Mouse (Mus musculus) olfactory bulb, adult 2 months (tissue): ENCODE results near the gene Arfgap2. TPM values are rescaled to one million over a fixed set of nuclear protein-coding genes. Genes with fewer than 3 reads are reported as not detected.

Experiments used
- H3K27ac ChIP-seq: fragments of 200-500 bp; 2 replicates; pipeline ENCODE4 v1.5.1; 2012; ENCODE audit warnings: low read depth, low read length; ENCODE audit not compliant: insufficient read depth
- H3K4me1 ChIP-seq: fragments of 200-500 bp; 2 replicates; pipeline ENCODE4 v1.6.1; 2012; ENCODE audit warnings: low read length; ENCODE audit not compliant: control insufficient read depth, insufficient read depth
- H3K4me3 ChIP-seq: fragments of 200-500 bp; 2 replicates; pipeline ENCODE4 v1.5.1; 2012; ENCODE audit warnings: mild to moderate bottlenecking, low read depth, low read length, moderate library complexity; ENCODE audit not compliant: insufficient read depth
- CTCF ChIP-seq: fragments of 200-500 bp; IDR thresholded peaks from 2 replicates; pipeline ENCODE4 v1.5.1; 2012; ENCODE audit warnings: low read depth, mild to moderate bottlenecking, low read length, moderate library complexity; ENCODE audit not compliant: insufficient read depth
- POLR2A ChIP-seq: fragments of 200-500 bp; IDR thresholded peaks from 2 replicates; pipeline ENCODE4 v1.6.1; 2012; ENCODE audit warnings: mild to moderate bottlenecking, low read depth, low read length, moderate library complexity; ENCODE audit not compliant: insufficient read depth
- WGBS: fragments of 180-500 bp; shearing (Covaris S2); methylation state at CpG from one replicate; pipeline ENCODE4 v1.1.7; 2018; 5-methylcytosine and 5-hydroxymethylcytosine counted together
- polyA plus RNA-seq: library from polyadenylated mRNA; stranded (reverse); fragments of >200 nt; gene quantifications from 2 replicates; pipeline ENCODE4 v1.2.4, GENCODE M21; 2012; ENCODE audit warnings: low replicate concordance; ENCODE audit not compliant: missing spikeins, insufficient read depth, insufficient read length

Gene Arfgap2
- polyA plus RNA-seq, 1 experiment = not detected

GRCm38 (mm10) chr2:91279372-91279755 lies 14.6 kb downstream of the Arfgap2 start:
- TF ChIP-seq POLR2A (no peak), CTCF (no peak)
- peaks cover 1% of the 10 kb centered on the region; the same call in 1 of the 2 replicates for H3K4me1 ChIP-seq
- no peak overlapping the region for H3K4me3 ChIP-seq
- WGBS = 71% methylated on average over 2 of the region's 2 CpGs
- no peak overlapping the region for H3K27ac ChIP-seq

GRCm38 (mm10) chr2:91281366-91281765 lies 16.6 kb downstream of the Arfgap2 start:
- Histone ChIP-seq H3K27ac (no peak overlapping the region), H3K4me1 (peaks cover 6% of the 10 kb centered on the region), H3K4me3 (no peak overlapping the region)
- TF ChIP-seq CTCF (no peak), POLR2A (no peak)
- 62% methylated on average over 5 of the region's 5 CpGs for WGBS

- H3K4me3 ChIP-seq = no peak overlapping the region
- peaks cover 6% of the 10 kb centered on the region for H3K4me1 ChIP-seq
- TF ChIP-seq POLR2A = no peak
- no peak for TF ChIP-seq CTCF
- 48% methylated on average over 3 of the region's 3 CpGs for WGBS
- H3K27ac ChIP-seq = peak overlapping the region; percentile 6; the same call in 1 of the 2 replicates
Observed at GRCm38 (mm10) chr2:91283972-91284371, 19.2 kb downstream of the Arfgap2 start.

- peak overlapping the region; percentile 31 for H3K27ac ChIP-seq
- H3K4me1 ChIP-seq = peaks cover 6% of the 10 kb centered on the region
- TF ChIP-seq CTCF = no peak
- no peak for TF ChIP-seq POLR2A
- WGBS = 26% methylated on average over 13 of the region's 13 CpGs
- H3K4me3 ChIP-seq = no peak overlapping the region
Observed at GRCm38 (mm10) chr2:91284375-91285199, 19.8 kb downstream of the Arfgap2 start.

- Histone ChIP-seq H3K4me3 (no peak overlapping the region), H3K27ac (no peak overlapping the region), H3K4me1 (peaks cover 6% of the 10 kb centered on the region)
- TF ChIP-seq POLR2A (no peak), CTCF (peak; percentile 82)
- WGBS = 13% methylated on average over 7 of the region's 7 CpGs
Observed at GRCm38 (mm10) chr2:91285885-91286505, 21.2 kb downstream of the Arfgap2 start.

GRCm38 (mm10) chr2:91287563-91287962 lies 22.8 kb downstream of the Arfgap2 start:
- TF ChIP-seq CTCF (no peak), POLR2A (no peak)
- peaks cover 12% of the 10 kb centered on the region for H3K4me1 ChIP-seq
- WGBS = 84% methylated on average over 6 of the region's 6 CpGs
- no peak overlapping the region for H3K4me3 ChIP-seq
- no peak overlapping the region for H3K27ac ChIP-seq

- WGBS = 42% methylated on average over 12 of the region's 12 CpGs
- TF ChIP-seq POLR2A (no peak), CTCF (no peak)
- Histone ChIP-seq H3K4me3 (no peak overlapping the region), H3K4me1 (peaks cover 6% of the 10 kb centered on the region), H3K27ac (no peak overlapping the region)
Observed at GRCm38 (mm10) chr2:91291197-91292007, 26.6 kb downstream of the Arfgap2 start.

- 98% methylated on average over 3 of the region's 3 CpGs for WGBS
- H3K4me3 ChIP-seq = no peak overlapping the region
- H3K27ac ChIP-seq = no peak overlapping the region
- TF ChIP-seq POLR2A (no peak), CTCF (no peak)
- peaks cover 6% of the 10 kb centered on the region for H3K4me1 ChIP-seq
Observed at GRCm38 (mm10) chr2:91294226-91294625, 29.5 kb downstream of the Arfgap2 start.

- WGBS = 90% methylated on average over 5 of the region's 5 CpGs
- no peak overlapping the region for H3K4me3 ChIP-seq
- H3K4me1 ChIP-seq = peaks cover 6% of the 10 kb centered on the region
- TF ChIP-seq POLR2A = no peak
- TF ChIP-seq CTCF = no peak
- H3K27ac ChIP-seq = no peak overlapping the region
Observed at GRCm38 (mm10) chr2:91295895-91296294, 31.1 kb downstream of the Arfgap2 start.
